Mouse (Mus musculus) heart, embryonic 10.5 days (tissue): ENCODE data around the gene Pigq. TPM values are rescaled to one million over a fixed set of nuclear protein-coding genes. Genes with fewer than 3 reads are reported as not detected.

Experiments used
- DNase-seq: peaks from one replicate; pipeline ENCODE4 v3.0.0-alpha.2; 2017; ENCODE audit warnings: low spot score
- H3K27ac ChIP-seq: fragments of 300-500 bp; sonication (generic); 2 replicates; pipeline ENCODE4 v1.5.1; 2016; ENCODE audit warnings: mild to moderate bottlenecking
- H3K27me3 ChIP-seq: fragments of 300-500 bp; sonication (generic); 2 replicates; pipeline ENCODE4 v1.6.1; 2016; ENCODE audit warnings: mild to moderate bottlenecking; ENCODE audit not compliant: poor library complexity, insufficient read depth, severe bottlenecking
- H3K36me3 ChIP-seq: fragments of 300-500 bp; sonication (generic); 2 replicates; pipeline ENCODE4 v1.6.1; 2016; ENCODE audit warnings: mild to moderate bottlenecking, moderate library complexity
- H3K4me1 ChIP-seq: fragments of 300-500 bp; sonication (generic); 2 replicates; pipeline ENCODE4 v1.6.1; 2016; ENCODE audit warnings: mild to moderate bottlenecking
- H3K4me3 ChIP-seq: fragments of 300-500 bp; sonication (generic); 2 replicates; pipeline ENCODE4 v1.5.1; 2016; ENCODE audit warnings: mild to moderate bottlenecking, moderate library complexity
- H3K9me3 ChIP-seq: fragments of 300-500 bp; sonication (generic); 2 replicates; pipeline ENCODE4 v1.6.1; 2016; ENCODE audit warnings: mild to moderate bottlenecking, moderate library complexity
- WGBS: fragments of 180-500 bp; shearing (Covaris S2); methylation state at CpG from one replicate; pipeline ENCODE4 v1.1.7; 2016; 5-methylcytosine and 5-hydroxymethylcytosine counted together
- polyA plus RNA-seq: library from polyadenylated mRNA; unstranded; fragments of >200 nt; fragmentation: Nextera tagmentation; extraction: Ambion mirVana; gene quantifications from 2 replicates; pipeline ENCODE4 v1.2.1, GENCODE M21; 2016

The Pigq gene
- polyA plus RNA-seq, 1 experiment from 2014 or later = 71.8 TPM

- WGBS = 72% methylated on average over 14 of the region's 14 CpGs
- no peak overlapping the region for H3K4me3 ChIP-seq
- H3K27me3 ChIP-seq = no peaks in the 10 kb centered on the region
- no peak for DNase-seq
- peaks cover 14% of the 10 kb centered on the region for H3K36me3 ChIP-seq
- H3K4me1 ChIP-seq = peaks cover 34% of the 10 kb centered on the region
- 0 out of 2 replicates have a peak overlapping the region, but pooled peaks have one; percentile 29 for H3K27ac ChIP-seq
- no peaks in the 10 kb centered on the region for H3K9me3 ChIP-seq
Observed at GRCm38 (mm10) chr17:25913186-25913876, 31.4 kb downstream of the Pigq start.

- Histone ChIP-seq H3K36me3 (peaks cover 8% of the 10 kb centered on the region), H3K4me1 (peaks cover 25% of the 10 kb centered on the region), H3K27me3 (no peaks in the 10 kb centered on the region), H3K9me3 (no peaks in the 10 kb centered on the region), H3K4me3 (no peak overlapping the region), H3K27ac (no peak overlapping the region)
- WGBS = 86% methylated on average over 4 of the region's 4 CpGs
- no peak for DNase-seq
Observed at GRCm38 (mm10) chr17:25911816-25912215, 32.9 kb downstream of the Pigq start.

- DNase-seq = no peak
- peaks cover 10% of the 10 kb centered on the region; the same call in 1 of the 2 replicates for H3K36me3 ChIP-seq
- no peaks in the 10 kb centered on the region for H3K27me3 ChIP-seq
- H3K4me3 ChIP-seq = no peak overlapping the region
- WGBS = 85% methylated on average over 2 of the region's 2 CpGs
- H3K27ac ChIP-seq = no peak overlapping the region
- no peaks in the 10 kb centered on the region for H3K9me3 ChIP-seq
- H3K4me1 ChIP-seq = no peaks in the 10 kb centered on the region
Observed at GRCm38 (mm10) chr17:25907640-25908039, 37.1 kb downstream of the Pigq start.

- WGBS = 80% methylated on average over 3 of the region's 3 CpGs
- Histone ChIP-seq H3K9me3 (no peaks in the 10 kb centered on the region), H3K27ac (no peak overlapping the region), H3K36me3 (peaks cover 25% of the 10 kb centered on the region), H3K27me3 (no peaks in the 10 kb centered on the region), H3K4me1 (no peaks in the 10 kb centered on the region), H3K4me3 (no peak overlapping the region)
- no peak for DNase-seq
Observed at GRCm38 (mm10) chr17:25903061-25903460, 41.7 kb downstream of the Pigq start.

- Histone ChIP-seq H3K9me3 (no peaks in the 10 kb centered on the region), H3K27ac (no peak overlapping the region), H3K27me3 (no peaks in the 10 kb centered on the region), H3K36me3 (peaks cover 15% of the 10 kb centered on the region), H3K4me1 (peaks cover 15% of the 10 kb centered on the region), H3K4me3 (no peak overlapping the region)
- 88% methylated on average over 1 of the region's 1 CpGs for WGBS
- DNase-seq = no peak
Observed at GRCm38 (mm10) chr17:25900193-25900592, 44.5 kb downstream of the Pigq start.

- no peak for DNase-seq
- Histone ChIP-seq H3K36me3 (peaks cover 11% of the 10 kb centered on the region), H3K27ac (peak overlapping the region; percentile 36; the same call in 1 of the 2 replicates), H3K4me3 (no peak overlapping the region), H3K4me1 (peaks cover 20% of the 10 kb centered on the region), H3K9me3 (no peaks in the 10 kb centered on the region), H3K27me3 (no peaks in the 10 kb centered on the region)
- WGBS = 63% methylated on average over 12 of the region's 12 CpGs
Observed at GRCm38 (mm10) chr17:25895891-25896290, 48.8 kb downstream of the Pigq start.

- no peak for DNase-seq
- Histone ChIP-seq H3K27ac (peak overlapping the region; percentile 36; the same call in 1 of the 2 replicates), H3K4me1 (peaks cover 20% of the 10 kb centered on the region), H3K27me3 (no peaks in the 10 kb centered on the region), H3K9me3 (no peaks in the 10 kb centered on the region), H3K4me3 (no peak overlapping the region), H3K36me3 (peaks cover 7% of the 10 kb centered on the region)
- WGBS = 37% methylated on average over 2 of the region's 2 CpGs
Observed at GRCm38 (mm10) chr17:25895415-25895814, 49.3 kb downstream of the Pigq start.

GRCm38 (mm10) chr17:25893975-25894617 is 50.6 kb downstream of the Pigq start:
- Histone ChIP-seq H3K9me3 (no peaks in the 10 kb centered on the region), H3K36me3 (peaks cover 14% of the 10 kb centered on the region), H3K4me3 (no peak overlapping the region), H3K4me1 (peaks cover 20% of the 10 kb centered on the region), H3K27ac (no peak overlapping the region; the same call in 1 of the 2 replicates), H3K27me3 (no peaks in the 10 kb centered on the region)
- 26% methylated on average over 2 of the region's 2 CpGs for WGBS
- peak; percentile 89 for DNase-seq

- 91% methylated on average over 3 of the region's 3 CpGs for WGBS
- Histone ChIP-seq H3K27me3 (no peaks in the 10 kb centered on the region), H3K27ac (no peak overlapping the region), H3K36me3 (peaks cover 47% of the 10 kb centered on the region), H3K9me3 (no peaks in the 10 kb centered on the region), H3K4me3 (no peak overlapping the region), H3K4me1 (0 out of 2 replicates have a peak, but pooled peaks cover 10% of the 10 kb centered on the region)
- DNase-seq = no peak
Observed at GRCm38 (mm10) chr17:25888837-25889236, 55.9 kb downstream of the Pigq start.

- Histone ChIP-seq H3K4me1 (peaks cover 23% of the 10 kb centered on the region), H3K4me3 (no peak overlapping the region), H3K27me3 (no peaks in the 10 kb centered on the region), H3K36me3 (peaks cover 61% of the 10 kb centered on the region), H3K27ac (no peak overlapping the region), H3K9me3 (no peaks in the 10 kb centered on the region)
- 89% methylated on average over 10 of the region's 10 CpGs for WGBS
- no peak for DNase-seq
Observed at GRCm38 (mm10) chr17:25887467-25887866, 57.3 kb downstream of the Pigq start.

GRCm38 (mm10) chr17:25886806-25887205 is 57.9 kb downstream of the Pigq start:
- Histone ChIP-seq H3K9me3 (no peaks in the 10 kb centered on the region), H3K27me3 (no peaks in the 10 kb centered on the region), H3K36me3 (peaks cover 65% of the 10 kb centered on the region), H3K4me1 (peaks cover 29% of the 10 kb centered on the region), H3K27ac (no peak overlapping the region), H3K4me3 (no peak overlapping the region)
- DNase-seq = no peak

GRCm38 (mm10) chr17:25885636-25886035 is 59.1 kb downstream of the Pigq start:
- no peak overlapping the region for H3K4me3 ChIP-seq
- 64% methylated on average over 4 of the region's 4 CpGs for WGBS
- H3K27ac ChIP-seq = no peak overlapping the region
- peaks cover 41% of the 10 kb centered on the region for H3K4me1 ChIP-seq
- no peaks in the 10 kb centered on the region for H3K9me3 ChIP-seq
- H3K36me3 ChIP-seq = peaks cover 65% of the 10 kb centered on the region
- no peaks in the 10 kb centered on the region for H3K27me3 ChIP-seq
- DNase-seq = no peak

- Histone ChIP-seq H3K27ac (no peak overlapping the region), H3K9me3 (no peaks in the 10 kb centered on the region), H3K4me1 (peaks cover 57% of the 10 kb centered on the region), H3K36me3 (peaks cover 55% of the 10 kb centered on the region), H3K27me3 (no peaks in the 10 kb centered on the region), H3K4me3 (no peak overlapping the region)
- 85% methylated on average over 3 of the region's 3 CpGs for WGBS
- DNase-seq = no peak
Observed at GRCm38 (mm10) chr17:25883824-25884223, 60.9 kb downstream of the Pigq start.
